Mouse (Mus musculus): ENCODE data around the gene Lmf2. TPM values are rescaled to one million over a fixed set of nuclear protein-coding genes. Genes with fewer than 3 reads are reported as not detected.

Lmf2 gene
- polyA plus RNA-seq, 1 experiment: 84.4 TPM

GRCm38 (mm10) chr15:89326441-89326840, 29.0 kb downstream of the Lmf2 start:
- Histone ChIP-seq H3K4me3 (replicated peaks; ENCODE audit: extremely low read depth, low read depth, low read length) (no peak overlapping the region), H3K4me1 (ENCODE audit: control insufficient read depth, insufficient read depth, low read length) (no peaks in the 10 kb centered on the region)
- 50% methylated on average over 5 of the region's 5 CpGs for WGBS
- DNase-seq: no peak
- TF ChIP-seq CTCF (IDR thresholded peaks at IDR 0.05; ENCODE audit: insufficient read depth, low read length) (no peak), POLR2A (IDR thresholded peaks at IDR 0.05; ENCODE audit: borderline replicate concordance, extremely low read depth, low read depth, low read length) (no peak)

GRCm38 (mm10) chr15:89323656-89324055, 31.8 kb downstream of the Lmf2 start:
- 74% methylated on average over 4 of the region's 4 CpGs for whole genome bisulfite sequencing
- H3K4me1 ChIP-seq (ENCODE audit: control insufficient read depth, insufficient read depth, low read length): no peaks in the 10 kb centered on the region
- TF ChIP-seq POLR2A (IDR thresholded peaks at IDR 0.05; ENCODE audit: borderline replicate concordance, extremely low read depth, low read depth, low read length): no peak
- no peak for TF ChIP-seq CTCF (IDR thresholded peaks at IDR 0.05; ENCODE audit: insufficient read depth, low read length)
- H3K4me3 ChIP-seq (replicated peaks; ENCODE audit: extremely low read depth, low read depth, low read length): no peak overlapping the region
- no peak for DNase-seq

DNA sequence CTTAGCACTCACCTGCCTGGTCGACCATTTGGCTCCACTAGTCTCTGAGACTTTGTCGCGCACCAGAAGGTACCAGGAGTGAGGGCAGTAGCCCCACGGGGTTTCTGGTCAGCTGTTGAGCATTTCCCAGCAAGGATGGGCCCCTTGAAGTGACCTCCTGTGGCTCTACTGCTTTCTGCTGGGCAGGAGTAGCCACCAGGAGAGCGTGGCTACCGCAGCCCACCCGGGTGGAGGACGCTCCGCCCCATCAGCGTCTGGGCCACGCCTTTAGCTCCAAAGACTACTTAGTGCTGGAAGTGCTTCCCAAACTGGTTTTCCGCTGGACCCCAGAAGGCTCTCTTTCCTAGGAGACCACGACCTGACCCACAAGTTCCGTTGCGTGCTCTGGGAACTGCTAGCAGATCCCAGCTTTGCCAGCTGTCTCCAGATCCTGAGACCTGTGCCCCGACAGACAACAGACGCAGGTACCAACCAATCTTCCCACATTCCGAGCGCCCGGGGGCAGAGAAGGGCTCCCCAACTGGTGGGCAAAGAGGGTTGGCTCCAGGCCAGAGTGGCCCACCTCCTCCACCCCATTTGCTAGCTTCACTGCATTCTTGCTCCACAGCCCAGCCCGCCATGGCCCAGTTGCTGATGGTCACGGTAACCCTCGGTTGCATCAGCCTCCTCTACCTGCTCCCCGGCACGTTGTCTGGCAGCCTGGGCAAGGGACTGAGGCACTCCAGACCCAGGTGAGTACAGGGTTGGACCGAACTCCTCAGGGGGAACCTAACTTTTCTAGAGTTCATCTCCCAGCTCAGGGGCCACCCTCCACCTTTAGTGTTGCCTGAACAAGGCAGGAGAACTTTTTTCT, 32.6 kb downstream of the Lmf2 start, which contains the start of gene Adm2:
Gene Adm2 (plus strand): TSS at position 51 of the 853 bp plus-strand sequence.
- TF ChIP-seq CTCF (IDR thresholded peaks at IDR 0.05; ENCODE audit: insufficient read depth, low read length): no peak
- no peak for TF ChIP-seq POLR2A (IDR thresholded peaks at IDR 0.05; ENCODE audit: borderline replicate concordance, extremely low read depth, low read depth, low read length)
- 15% methylated on average over 26 of the region's 26 CpGs for WGBS
- no peak for DNase-seq
- Histone ChIP-seq H3K4me1 (ENCODE audit: control insufficient read depth, insufficient read depth, low read length) (no peaks in the 10 kb centered on the region), H3K4me3 (replicated peaks; ENCODE audit: extremely low read depth, low read depth, low read length) (no peak within 1 kb of the TSS)

GRCm38 (mm10) chr15:89321264-89321663, 34.2 kb downstream of the Lmf2 start:
- Histone ChIP-seq H3K4me3 (replicated peaks; ENCODE audit: extremely low read depth, low read depth, low read length) (no peak overlapping the region), H3K4me1 (ENCODE audit: control insufficient read depth, insufficient read depth, low read length) (no peaks in the 10 kb centered on the region)
- WGBS: 66% methylated on average over 8 of the region's 8 CpGs
- no peak for DNase-seq
- no peak for TF ChIP-seq CTCF (IDR thresholded peaks at IDR 0.05; ENCODE audit: insufficient read depth, low read length)
- TF ChIP-seq POLR2A (IDR thresholded peaks at IDR 0.05; ENCODE audit: borderline replicate concordance, extremely low read depth, low read depth, low read length): no peak

GRCm38 (mm10) chr15:89316146-89316545, 39.3 kb downstream of the Lmf2 start:
- peaks cover 22% of the 10 kb centered on the region for H3K4me1 ChIP-seq (ENCODE audit: control insufficient read depth, insufficient read depth, low read length)
- DNase-seq: no peak
- 0 out of 2 replicates have a peak, but pooled peaks have one; percentile 18 for TF ChIP-seq CTCF (IDR thresholded peaks at IDR 0.05; ENCODE audit: insufficient read depth, low read length)
- TF ChIP-seq POLR2A (IDR thresholded peaks at IDR 0.05; ENCODE audit: borderline replicate concordance, extremely low read depth, low read depth, low read length): no peak
- WGBS: 81% methylated on average over 11 of the region's 11 CpGs
- no peak overlapping the region for H3K4me3 ChIP-seq (replicated peaks; ENCODE audit: extremely low read depth, low read depth, low read length)

DNA sequence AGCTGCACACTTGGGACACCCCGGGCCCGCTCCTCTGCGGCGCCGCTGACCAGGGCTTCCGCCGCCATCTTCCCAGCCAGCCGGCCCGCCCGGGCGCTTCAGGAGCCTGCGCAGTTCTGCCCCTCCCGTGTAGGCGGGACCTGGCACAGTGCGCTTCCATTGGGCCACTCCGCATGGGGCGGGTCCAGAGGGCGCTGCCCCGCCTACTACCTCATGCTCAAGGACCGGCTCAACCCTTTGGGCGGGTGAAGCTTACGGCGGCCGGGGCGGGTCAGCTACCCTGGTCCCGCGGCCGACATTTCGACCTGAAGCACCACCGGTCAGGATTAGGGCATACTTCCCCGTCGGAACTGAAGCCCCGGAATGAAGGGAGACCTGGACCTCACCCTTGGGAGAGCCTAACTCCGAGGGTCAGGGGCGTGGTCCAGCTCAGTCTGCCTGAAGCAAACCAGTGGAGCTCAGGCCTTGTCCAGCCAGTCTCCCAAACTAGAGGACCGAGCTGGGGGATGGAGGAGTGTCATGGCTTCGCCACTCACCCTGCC, 40.2 kb downstream of the Lmf2 start, which contains the start of gene Sbf1:
Gene Sbf1 (minus strand): TSS at position 122 of the 542 bp plus-strand sequence.
- WGBS: under 1% methylated on average over 36 of the region's 37 CpGs
- peaks cover 22% of the 10 kb centered on the region for H3K4me1 ChIP-seq (ENCODE audit: control insufficient read depth, insufficient read depth, low read length)
- H3K4me3 ChIP-seq (replicated peaks; ENCODE audit: extremely low read depth, low read depth, low read length): peak within 1 kb of the TSS; percentile 97
- TF ChIP-seq POLR2A (IDR thresholded peaks at IDR 0.05; ENCODE audit: borderline replicate concordance, extremely low read depth, low read depth, low read length): peak; percentile 51; the same call in 1 of the 2 replicates
- TF ChIP-seq CTCF (IDR thresholded peaks at IDR 0.05; ENCODE audit: insufficient read depth, low read length): no peak
- peak; percentile 98 for DNase-seq

DNA sequence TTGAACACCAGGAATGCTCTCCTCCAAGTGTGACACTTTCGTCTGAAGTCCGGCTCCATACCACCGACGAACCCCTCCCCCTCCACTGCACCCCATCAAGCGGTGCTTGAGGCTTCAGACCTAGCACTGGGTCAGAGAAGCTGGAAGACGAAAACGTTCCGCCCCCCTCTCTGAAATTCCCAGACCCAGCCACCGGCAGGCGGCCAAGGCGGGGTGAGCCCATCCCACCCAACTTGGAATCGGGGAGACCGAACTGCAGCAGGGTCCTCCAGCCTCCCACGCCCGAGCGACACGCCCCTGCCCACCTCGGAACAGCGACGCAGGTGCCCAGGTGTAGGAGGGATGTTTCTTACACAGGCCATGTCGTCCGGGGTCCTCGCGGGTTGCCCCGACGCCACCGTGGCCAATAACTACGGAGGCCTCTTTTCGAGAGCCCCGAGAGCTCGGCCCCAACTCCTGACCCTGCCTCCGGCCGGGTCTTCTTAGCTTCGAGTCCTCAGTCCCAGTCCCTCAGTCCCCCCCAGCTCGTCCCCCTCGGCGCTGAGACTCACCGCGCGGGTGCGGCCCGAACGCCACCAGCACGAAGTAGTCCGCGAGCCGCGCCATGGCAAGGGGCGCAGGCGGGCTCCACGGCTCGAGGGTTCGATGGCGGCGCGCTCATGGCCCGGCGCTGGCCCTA, 40.8 kb downstream of the Lmf2 start:
- peak overlapping the region; percentile 97 for H3K4me3 ChIP-seq (replicated peaks; ENCODE audit: extremely low read depth, low read depth, low read length)
- WGBS: under 1% methylated on average over 58 of the region's 58 CpGs
- TF ChIP-seq POLR2A (IDR thresholded peaks at IDR 0.05; ENCODE audit: borderline replicate concordance, extremely low read depth, low read depth, low read length): no peak
- no peak for TF ChIP-seq CTCF (IDR thresholded peaks at IDR 0.05; ENCODE audit: insufficient read depth, low read length)
- peaks cover 26% of the 10 kb centered on the region for H3K4me1 ChIP-seq (ENCODE audit: control insufficient read depth, insufficient read depth, low read length)
- DNase-seq: peak; percentile 31

DNA sequence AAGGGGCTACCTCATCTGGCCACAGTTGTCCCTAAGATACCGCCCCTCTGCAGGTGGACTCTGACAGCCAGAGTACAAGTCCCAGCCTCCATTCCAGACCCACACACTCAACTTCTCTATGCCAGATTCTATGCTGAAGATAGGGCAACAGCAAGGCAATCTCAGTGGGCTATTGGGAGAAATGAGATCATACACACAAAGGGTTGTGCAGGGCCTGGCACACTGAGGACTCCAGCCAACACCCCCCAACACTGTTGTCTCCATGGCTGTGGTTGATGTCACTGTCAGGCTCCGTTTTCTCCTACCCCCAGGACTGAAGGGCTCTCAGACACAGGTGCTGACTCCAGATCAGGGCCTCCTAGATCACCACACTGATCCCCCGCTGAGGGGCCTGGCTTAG, 41.4 kb downstream of the Lmf2 start:
- 29% methylated on average over 3 of the region's 3 CpGs for WGBS
- no peak for DNase-seq
- no peak for TF ChIP-seq POLR2A (IDR thresholded peaks at IDR 0.05; ENCODE audit: borderline replicate concordance, extremely low read depth, low read depth, low read length)
- TF ChIP-seq CTCF (IDR thresholded peaks at IDR 0.05; ENCODE audit: insufficient read depth, low read length): no peak
- H3K4me3 ChIP-seq (replicated peaks; ENCODE audit: extremely low read depth, low read depth, low read length): peak overlapping the region; percentile 97
- H3K4me1 ChIP-seq (ENCODE audit: control insufficient read depth, insufficient read depth, low read length): peaks cover 26% of the 10 kb centered on the region

- Histone ChIP-seq H3K4me1 (ENCODE audit: control insufficient read depth, insufficient read depth, low read length) (peaks cover 26% of the 10 kb centered on the region), H3K4me3 (replicated peaks; ENCODE audit: extremely low read depth, low read depth, low read length) (no peak overlapping the region)
- DNase-seq: no peak
- TF ChIP-seq POLR2A (IDR thresholded peaks at IDR 0.05; ENCODE audit: borderline replicate concordance, extremely low read depth, low read depth, low read length): no peak
- TF ChIP-seq CTCF (IDR thresholded peaks at IDR 0.05; ENCODE audit: insufficient read depth, low read length): no peak
- WGBS: 64% methylated on average over 4 of the region's 4 CpGs
Observed at GRCm38 (mm10) chr15:89313359-89313758, 42.1 kb downstream of the Lmf2 start.

Data from lung, adult 2 months (tissue).